ENCODE assay signal across 23 mouse cellular contexts in the genomic region with DNA sequence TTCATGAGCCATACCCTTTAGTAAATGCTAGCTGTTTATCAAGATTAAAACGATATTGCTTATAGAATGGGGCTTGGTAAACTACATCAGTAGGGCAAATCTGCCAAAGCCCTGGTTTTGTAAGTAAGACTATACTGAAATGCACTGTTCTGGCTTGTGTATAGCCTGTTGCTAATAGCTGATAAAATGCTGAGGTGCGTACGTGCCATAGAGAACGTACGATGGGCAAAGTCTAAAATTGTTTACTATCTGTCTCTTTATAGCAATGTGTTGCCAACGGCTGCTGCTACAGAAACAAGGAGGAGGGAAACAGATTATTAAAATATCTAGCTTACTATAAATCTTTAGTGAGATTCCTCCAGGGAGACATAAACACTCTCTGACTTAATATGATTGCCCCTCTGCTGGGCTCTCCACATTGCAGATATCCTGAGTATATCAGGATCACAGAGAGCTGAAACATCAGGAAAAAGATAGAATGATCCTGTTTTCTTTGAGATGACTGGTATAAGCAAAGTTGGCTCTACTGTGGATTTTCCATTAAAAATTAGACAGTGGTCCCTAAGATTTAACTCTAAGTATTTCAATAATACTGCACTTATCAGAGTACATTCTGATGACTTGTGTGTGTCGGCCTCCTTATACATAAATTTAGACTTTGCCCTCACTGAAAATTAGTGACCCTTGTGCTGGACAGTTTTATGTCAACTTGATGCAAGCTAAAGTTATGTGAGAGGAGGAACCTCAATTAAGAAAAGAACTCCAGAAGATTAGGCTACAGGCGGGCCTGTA. TPM values are rescaled to one million over a fixed set of nuclear protein-coding genes. Genes with fewer than 3 reads are reported as not detected.
DNase-seq lines count a peak whose midpoint lies in the region; ATAC-seq and TF ChIP-seq lines count a peak whose summit lies in the region.
"Had no signal": no experiment of that assay in that cellular context is flagged by ENCODE, and none has a peak within 500 bp of the region (broad histone marks: within the 10 kb centered on the region; RNA-seq: fewer than 3 reads in every experiment).

No protein-coding gene starts in this region.

- no peak for DNase-seq in embryonic facial prominence, embryonic 10.5 days (ENCODE audit: low spot score)
- DNase-seq in lung, embryonic 14.5 days = no peak
- no peak for DNase-seq in lung, postnatal 4 days
- no peak for DNase-seq in right cerebral cortex, postnatal 10 days (ENCODE audit: low spot score in 2 of 2)
- DNase-seq in left cerebral cortex, postnatal 4 days = no peak
- DNase-seq: adrenal gland, adult 8-10 months; cerebellum, adult 9-10 months; gastrocnemius, postnatal 25 days; kidney, postnatal 36 days; layer of hippocampus, adult 9-11 months; liver, embryonic 13.5 days; retina, postnatal 1 day; right cerebral cortex, postnatal 4 days; thymus, adult 18-20 months had no signal

- H3K36me3 ChIP-seq in embryonic facial prominence, embryonic 15.5 days = no peaks in the 10 kb centered on the region
- no peaks in the 10 kb centered on the region for H3K36me3 ChIP-seq in embryonic facial prominence, embryonic 10.5 days (replicated peaks)
- H3K36me3 ChIP-seq in lung, embryonic 14.5 days (ENCODE audit: insufficient read depth) = no peaks in the 10 kb centered on the region
- H3K36me3 ChIP-seq in intestine, postnatal 0 days (ENCODE audit: control insufficient read depth, insufficient read depth) = no peaks in the 10 kb centered on the region
- H3K36me3 ChIP-seq in stomach, embryonic 16.5 days (ENCODE audit: control insufficient read depth, insufficient read depth, low read length) = no peaks in the 10 kb centered on the region
- H3K36me3 ChIP-seq: embryonic facial prominence, embryonic 13.5 days; heart, embryonic 15.5 days; limb, embryonic 13.5 days; liver, embryonic 13.5 days; midbrain, embryonic 12.5 days had no signal

- H3K27ac ChIP-seq in embryonic facial prominence, embryonic 15.5 days (replicated peaks) = 0 out of 2 replicates have a peak overlapping the region, but pooled peaks have one; percentile 28
- no peak overlapping the region for H3K27ac ChIP-seq in embryonic facial prominence, embryonic 10.5 days (replicated peaks)
- peak overlapping the region; percentile 24; the same call in 1 of the 2 replicates for H3K27ac ChIP-seq in lung, embryonic 14.5 days (ENCODE audit: low read depth)
- H3K27ac ChIP-seq in intestine, postnatal 0 days (ENCODE audit: low read depth, low read length) = peak overlapping the region; percentile 73
- peak overlapping the region; percentile 90 for H3K27ac ChIP-seq in stomach, embryonic 16.5 days (ENCODE audit: low read length)
- H3K27ac ChIP-seq: embryonic facial prominence, embryonic 13.5 days; heart, embryonic 15.5 days; limb, embryonic 13.5 days; liver, embryonic 13.5 days; midbrain, embryonic 12.5 days had no signal

- H3K9me3 ChIP-seq in embryonic facial prominence, embryonic 15.5 days (replicated peaks) = no peaks in the 10 kb centered on the region
- H3K9me3 ChIP-seq in embryonic facial prominence, embryonic 10.5 days = no peaks in the 10 kb centered on the region
- no peaks in the 10 kb centered on the region for H3K9me3 ChIP-seq in lung, embryonic 14.5 days (ENCODE audit: low read depth, low read length)
- H3K9me3 ChIP-seq in intestine, postnatal 0 days (ENCODE audit: control insufficient read depth) = no peaks in the 10 kb centered on the region
- no peaks in the 10 kb centered on the region for H3K9me3 ChIP-seq in stomach, embryonic 16.5 days (replicated peaks; ENCODE audit: control insufficient read depth, low read length)
- H3K9me3 ChIP-seq: embryonic facial prominence, embryonic 13.5 days; heart, embryonic 15.5 days; limb, embryonic 13.5 days; liver, embryonic 13.5 days; midbrain, embryonic 12.5 days had no signal

- H3K9ac ChIP-seq in embryonic facial prominence, embryonic 15.5 days = no peak overlapping the region
- no peak overlapping the region for H3K9ac ChIP-seq in lung, embryonic 14.5 days
- H3K9ac ChIP-seq in intestine, postnatal 0 days (ENCODE audit: low read depth, low read length) = no peak overlapping the region
- H3K9ac ChIP-seq in stomach, embryonic 16.5 days (ENCODE audit: low read length) = no peak overlapping the region
- H3K9ac ChIP-seq: embryonic facial prominence, embryonic 13.5 days; heart, embryonic 15.5 days; limb, embryonic 13.5 days; liver, embryonic 13.5 days; midbrain, embryonic 12.5 days had no signal

- WGBS in embryonic facial prominence, embryonic 15.5 days = 90% methylated on average over 8 of the region's 8 CpGs
- 90% methylated on average over 8 of the region's 8 CpGs for WGBS in embryonic facial prominence, embryonic 10.5 days
- WGBS in lung, embryonic 14.5 days = 72% methylated on average over 8 of the region's 8 CpGs
- 34% methylated on average over 8 of the region's 8 CpGs for WGBS in intestine, postnatal 0 days
- 74% methylated on average over 8 of the region's 8 CpGs for WGBS in stomach, embryonic 16.5 days

- 0 out of 2 replicates have a peak, but pooled peaks cover 7% of the 10 kb centered on the region for H3K4me1 ChIP-seq in embryonic facial prominence, embryonic 15.5 days
- H3K4me1 ChIP-seq in embryonic facial prominence, embryonic 10.5 days = peaks cover 11% of the 10 kb centered on the region
- peaks cover 16% of the 10 kb centered on the region; the same call in 1 of the 2 replicates for H3K4me1 ChIP-seq in lung, embryonic 14.5 days (ENCODE audit: insufficient read depth)
- peaks cover 4% of the 10 kb centered on the region; the same call in 1 of the 2 replicates for H3K4me1 ChIP-seq in intestine, postnatal 0 days (replicated peaks; ENCODE audit: control insufficient read depth, insufficient read depth, low read length)
- peaks cover 23% of the 10 kb centered on the region for H3K4me1 ChIP-seq in stomach, embryonic 16.5 days (ENCODE audit: control insufficient read depth, insufficient read depth, low read length)
- H3K4me1 ChIP-seq: heart, embryonic 15.5 days; limb, embryonic 13.5 days; liver, embryonic 13.5 days; midbrain, embryonic 12.5 days had no signal

- intact Hi-C loops in left cerebral cortex, postnatal 4 days (cut with DNase I) = no loop called here

- H3K27me3 ChIP-seq in embryonic facial prominence, embryonic 15.5 days = no peaks in the 10 kb centered on the region
- H3K27me3 ChIP-seq in embryonic facial prominence, embryonic 10.5 days (replicated peaks; ENCODE audit: low read depth, poor library complexity, severe bottlenecking) = no peaks in the 10 kb centered on the region
- no peaks in the 10 kb centered on the region for H3K27me3 ChIP-seq in lung, embryonic 14.5 days (ENCODE audit: insufficient read depth, low read length)
- no peaks in the 10 kb centered on the region for H3K27me3 ChIP-seq in intestine, postnatal 0 days (replicated peaks; ENCODE audit: control insufficient read depth, insufficient read depth, low read length)
- no peaks in the 10 kb centered on the region for H3K27me3 ChIP-seq in stomach, embryonic 16.5 days (ENCODE audit: control insufficient read depth, insufficient read depth, low read length)
- H3K27me3 ChIP-seq: embryonic facial prominence, embryonic 13.5 days; heart, embryonic 15.5 days; limb, embryonic 13.5 days; liver, embryonic 13.5 days; midbrain, embryonic 12.5 days had no signal

- no peak overlapping the region for H3K4me2 ChIP-seq in embryonic facial prominence, embryonic 15.5 days (replicated peaks)
- H3K4me2 ChIP-seq in lung, embryonic 14.5 days = no peak overlapping the region
- peak overlapping the region; percentile 24; the same call in 1 of the 2 replicates for H3K4me2 ChIP-seq in intestine, postnatal 0 days (replicated peaks; ENCODE audit: low read depth)
- no peak overlapping the region for H3K4me2 ChIP-seq in stomach, embryonic 16.5 days (ENCODE audit: low read depth, low read length)
- H3K4me2 ChIP-seq: embryonic facial prominence, embryonic 13.5 days; heart, embryonic 15.5 days; limb, embryonic 13.5 days; liver, embryonic 13.5 days; midbrain, embryonic 12.5 days had no signal

- ATAC-seq in embryonic facial prominence, embryonic 15.5 days (ENCODE audit: insufficient number of reproducible peaks, low FRiP score, low TSS enrichment, low read depth) = no peak
- ATAC-seq in lung, embryonic 14.5 days (ENCODE audit: insufficient read depth) = no peak
- ATAC-seq in intestine, postnatal 0 days = peak; percentile 84
- ATAC-seq in stomach, embryonic 16.5 days (ENCODE audit: insufficient read depth, low FRiP score) = no peak
- ATAC-seq: forebrain, embryonic 16.5 days; lung, postnatal 0 days had no signal

- H3K4me3 ChIP-seq in embryonic facial prominence, embryonic 15.5 days (replicated peaks) = no peak overlapping the region
- no peak overlapping the region for H3K4me3 ChIP-seq in embryonic facial prominence, embryonic 10.5 days
- no peak overlapping the region for H3K4me3 ChIP-seq in lung, embryonic 14.5 days (ENCODE audit: low read depth, low read length)
- H3K4me3 ChIP-seq in intestine, postnatal 0 days (ENCODE audit: low read depth, low read length) = no peak overlapping the region
- no peak overlapping the region for H3K4me3 ChIP-seq in stomach, embryonic 16.5 days (replicated peaks; ENCODE audit: low read length)
- H3K4me3 ChIP-seq: embryonic facial prominence, embryonic 13.5 days; heart, embryonic 15.5 days; limb, embryonic 13.5 days; liver, embryonic 13.5 days; midbrain, embryonic 12.5 days had no signal

- TF ChIP-seq CTCF in lung, embryonic 14.5 days (IDR thresholded peaks at IDR 0.05; ENCODE audit: low read depth) = no peak
- TF ChIP-seq CTCF in intestine, postnatal 0 days (IDR thresholded peaks at IDR 0.05; ENCODE audit: low read depth) = no peak

RNA-seq across cellular contexts. Expression of a gene that starts 59.3 kb away (rescaled TPM):
- polyA plus RNA-seq in embryonic facial prominence, embryonic 15.5 days (2015; fragmentation: Nextera tagmentation; extraction: Ambion mirVana) = 15.3 and 17.5 TPM in 2 replicates
- polyA plus RNA-seq in embryonic facial prominence, embryonic 10.5 days (2016; fragmentation: Nextera tagmentation; extraction: Ambion mirVana) = 7.4 and 8.2 TPM in 2 replicates
- polyA plus RNA-seq in lung, embryonic 14.5 days (2014; fragmentation: Nextera tagmentation; extraction: Ambion mirVana) = 15.0 and 16.7 TPM in 2 replicates
- polyA plus RNA-seq in intestine, postnatal 0 days (2015; fragmentation: Nextera tagmentation; extraction: Ambion mirVana) = 17.1 and 17.8 TPM in 2 replicates
- polyA plus RNA-seq in stomach, embryonic 16.5 days (2015; fragmentation: Nextera tagmentation; extraction: Ambion mirVana) = 19.8 and 20.8 TPM in 2 replicates
- total RNA-seq in left cerebral cortex, postnatal 4 days (2021) = 1 to 10 TPM; 5.4 to 7.0 TPM
